Mouse (Mus musculus) heart, postnatal 0 days (tissue): ENCODE data around the gene Ube2r2. TPM values are rescaled to one million over a fixed set of nuclear protein-coding genes. Genes with fewer than 3 reads are reported as not detected.

Source experiments
- ATAC-seq: fragments of 200-750 bp; cut with Nextera tagmentation; 2 replicates; pipeline ENCODE4 v1.8.0; 2017; ENCODE audit warnings: low read depth, moderate number of reproducible peaks, moderate library complexity; ENCODE audit not compliant: insufficient read depth
- DNase-seq: peaks from one replicate; pipeline ENCODE4 v3.0.0-alpha.2; 2016; ENCODE audit warnings: low spot score
- H3K27ac ChIP-seq: fragments of 300-500 bp; sonication (generic); 2 replicates; pipeline ENCODE4 v1.5.1; 2014; ENCODE audit warnings: low read depth, mild to moderate bottlenecking
- H3K27me3 ChIP-seq: fragments of 300-500 bp; sonication (generic); 2 replicates; pipeline ENCODE4 v1.6.1; 2014; ENCODE audit warnings: low read length, mixed read lengths; ENCODE audit not compliant: control insufficient read depth, insufficient read depth
- H3K36me3 ChIP-seq: fragments of 300-500 bp; sonication (generic); replicated peaks from 2 replicates; pipeline ENCODE4 v1.6.1; 2014; ENCODE audit warnings: low read length, mixed read lengths; ENCODE audit not compliant: control insufficient read depth, insufficient read depth
- H3K4me1 ChIP-seq: fragments of 300-500 bp; sonication (generic); 2 replicates; pipeline ENCODE4 v1.6.1; 2014; ENCODE audit warnings: antibody characterized with exemption; ENCODE audit not compliant: control insufficient read depth, insufficient read depth
- H3K4me2 ChIP-seq: fragments of 300-500 bp; sonication (generic); 2 replicates; pipeline ENCODE4 v1.6.1; 2014; ENCODE audit warnings: low read depth, mild to moderate bottlenecking, low read length, moderate library complexity
- H3K4me3 ChIP-seq: fragments of 300-500 bp; sonication (generic); 2 replicates; pipeline ENCODE4 v1.5.1; 2014; ENCODE audit warnings: low read depth, low read length
- H3K9ac ChIP-seq: fragments of 300-500 bp; sonication (generic); replicated peaks from 2 replicates; pipeline ENCODE4 v1.6.1; 2014; ENCODE audit warnings: low read depth, low read length, mixed read lengths
- H3K9me3 ChIP-seq: fragments of 300-500 bp; sonication (generic); replicated peaks from 2 replicates; pipeline ENCODE4 v1.6.1; 2016; ENCODE audit warnings: low read length; ENCODE audit not compliant: control insufficient read depth
- CTCF ChIP-seq: IDR thresholded peaks from 2 replicates; pipeline ENCODE4 v1.5.1; 2016; ENCODE audit warnings: antibody characterized with exemption, control low read depth, low read depth
- EP300 ChIP-seq: IDR thresholded peaks from 2 replicates; pipeline ENCODE4 v1.6.1; 2016; ENCODE audit warnings: antibody characterized with exemption, low read depth
- whole genome bisulfite sequencing: fragments of 180-500 bp; shearing (Covaris S2); extraction: QIAGEN DNeasy Blood & Tissue Kit; methylation state at CpG from one replicate; pipeline ENCODE4 v1.1.7; 2014; 5-methylcytosine and 5-hydroxymethylcytosine counted together
- polyA plus RNA-seq: library from polyadenylated mRNA; unstranded; fragments of >200 nt; fragmentation: Nextera tagmentation; extraction: Ambion mirVana; gene quantifications from 2 replicates; pipeline ENCODE4 v1.2.1, GENCODE M21; 2015
- total RNA-seq: library from RNA; depleted of rRNA; stranded (reverse); fragments of >200 nt; gene quantifications from 2 replicates; pipeline ENCODE4 v1.2.3, GENCODE M21; 2014; ENCODE audit warnings: low replicate concordance

Ube2r2 gene
- total and polyA plus RNA-seq, 2 experiments from 2014 or later: 48.9 to 60.9 TPM

GRCm38 (mm10) chr4:41133529-41134291 lies 1.8 kb upstream of the Ube2r2 start:
- H3K9ac ChIP-seq: no peak overlapping the region
- H3K27ac ChIP-seq: no peak overlapping the region
- peaks cover 12% of the 10 kb centered on the region; the same call in 1 of the 2 replicates for H3K4me1 ChIP-seq
- no peak overlapping the region for H3K4me2 ChIP-seq
- no peak overlapping the region for H3K4me3 ChIP-seq
- ATAC-seq (no peak), DNase-seq (no peak)
- WGBS: 82% methylated on average over 6 of the region's 6 CpGs
- no peaks in the 10 kb centered on the region for H3K9me3 ChIP-seq
- no peaks in the 10 kb centered on the region for H3K27me3 ChIP-seq
- TF ChIP-seq CTCF (no peak), EP300 (no peak)
- H3K36me3 ChIP-seq: peaks cover 6% of the 10 kb centered on the region; the same call in 1 of the 2 replicates

- TF ChIP-seq CTCF (no peak), EP300 (no peak)
- H3K27ac ChIP-seq: peak overlapping the region; percentile 96
- peaks cover 12% of the 10 kb centered on the region; the same call in 1 of the 2 replicates for H3K4me1 ChIP-seq
- peak overlapping the region; percentile 81 for H3K4me2 ChIP-seq
- peak overlapping the region; percentile 98 for H3K4me3 ChIP-seq
- no peaks in the 10 kb centered on the region for H3K27me3 ChIP-seq
- H3K36me3 ChIP-seq: peaks cover 10% of the 10 kb centered on the region; the same call in 1 of the 2 replicates
- WGBS: under 1% methylated on average over 35 of the region's 70 CpGs
- DNase-seq: peak; percentile 87
- H3K9ac ChIP-seq: peak overlapping the region; percentile 89
- peak; percentile 89 for ATAC-seq
- H3K9me3 ChIP-seq: 0 out of 2 replicates have a peak, but pooled peaks cover 3% of the 10 kb centered on the region
These were observed 420 bp upstream of the Ube2r2 start for GRCm38 (mm10) chr4:41134935-41135710.

- Histone ChIP-seq H3K9ac (peak overlapping the region; percentile 89), H3K4me1 (peaks cover 12% of the 10 kb centered on the region; the same call in 1 of the 2 replicates), H3K4me2 (peak overlapping the region; percentile 81), H3K36me3 (peaks cover 10% of the 10 kb centered on the region; the same call in 1 of the 2 replicates), H3K27me3 (no peaks in the 10 kb centered on the region), H3K27ac (peak overlapping the region; percentile 96), H3K4me3 (peak overlapping the region; percentile 98), H3K9me3 (0 out of 2 replicates have a peak, but pooled peaks cover 3% of the 10 kb centered on the region)
- ATAC-seq: peak; percentile 21
- TF ChIP-seq EP300: 0 out of 2 replicates have a peak, but pooled peaks have one; percentile 0
- no peak for TF ChIP-seq CTCF
- DNase-seq: peak; percentile 47
- 2% methylated on average over 4 of the region's 4 CpGs for WGBS
These were observed 887 bp downstream of the Ube2r2 start for GRCm38 (mm10) chr4:41136454-41136805.

- Histone ChIP-seq H3K4me3 (peak overlapping the region; percentile 98), H3K9ac (peak overlapping the region; percentile 89), H3K36me3 (peaks cover 10% of the 10 kb centered on the region; the same call in 1 of the 2 replicates), H3K4me2 (peak overlapping the region; percentile 81), H3K9me3 (0 out of 2 replicates have a peak, but pooled peaks cover 3% of the 10 kb centered on the region), H3K27me3 (no peaks in the 10 kb centered on the region), H3K27ac (peak overlapping the region; percentile 96), H3K4me1 (peaks cover 12% of the 10 kb centered on the region; the same call in 1 of the 2 replicates)
- WGBS: 0% methylated on average over 8 of the region's 8 CpGs
- TF ChIP-seq EP300 (no peak), CTCF (no peak)
- no peak for ATAC-seq
- DNase-seq: no peak
These were observed 1.3 kb downstream of the Ube2r2 start for GRCm38 (mm10) chr4:41136811-41137210.

- TF ChIP-seq CTCF: no peak
- no peak for TF ChIP-seq EP300
- H3K4me2 ChIP-seq: no peak overlapping the region
- DNase-seq: no peak
- H3K36me3 ChIP-seq: peaks cover 15% of the 10 kb centered on the region
- H3K27ac ChIP-seq: no peak overlapping the region
- H3K4me3 ChIP-seq: no peak overlapping the region
- H3K9ac ChIP-seq: no peak overlapping the region
- 0 out of 2 replicates have a peak, but pooled peaks cover 3% of the 10 kb centered on the region for H3K9me3 ChIP-seq
- H3K4me1 ChIP-seq: peaks cover 12% of the 10 kb centered on the region; the same call in 1 of the 2 replicates
- WGBS: 78% methylated on average over 6 of the region's 6 CpGs
- no peak for ATAC-seq
- H3K27me3 ChIP-seq: no peaks in the 10 kb centered on the region
These were observed 4.8 kb downstream of the Ube2r2 start for GRCm38 (mm10) chr4:41140174-41140875.
